Mouse (Mus musculus): ENCODE measurements around the gene Stard13. TPM values are rescaled to one million over a fixed set of nuclear protein-coding genes. Genes with fewer than 3 reads are reported as not detected.

Stard13 gene
- total RNA-seq, 1 experiment, result 6.8 TPM

DNA sequence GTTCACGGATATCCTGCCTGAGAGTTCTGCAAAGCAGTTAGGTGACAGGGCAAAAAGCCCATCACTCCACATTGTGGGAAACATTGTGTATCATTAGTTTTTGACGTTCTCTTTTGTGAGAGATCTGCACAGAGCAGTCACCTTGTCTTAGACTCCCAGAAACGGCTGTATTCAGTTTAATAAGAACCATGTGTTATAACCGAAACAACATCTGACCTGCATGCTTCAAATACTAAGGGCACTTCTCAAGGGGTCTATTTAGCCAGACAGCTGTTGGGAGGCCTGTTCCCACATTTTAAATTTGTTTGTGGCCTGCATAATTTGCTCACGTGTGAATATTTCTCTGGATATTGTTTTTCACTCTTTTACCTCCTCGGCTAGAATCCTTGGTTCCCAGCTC lies 162.7 kb downstream of the Stard13 start:
- Histone ChIP-seq H3K4me3 (ENCODE audit: insufficient read depth in 1 of 2, low read depth in 1 of 2, low read length in 2 of 2, poor library complexity in 1 of 2, severe bottlenecking in 1 of 2) (no peak overlapping the region), H3K4me1 (ENCODE audit: control insufficient read depth in 2 of 2, insufficient read depth in 2 of 2, low read length in 2 of 2, poor library complexity in 1 of 2) (no peaks in the 10 kb centered on the region), H3K27ac (ENCODE audit: insufficient read depth, low read depth, low read length, poor library complexity, severe bottlenecking) (no peak overlapping the region), H3K9ac (ENCODE audit: insufficient read depth, low read depth, low read length, poor library complexity, severe bottlenecking) (no peak overlapping the region), H3K9me3 (ENCODE audit: control insufficient read depth, insufficient read depth, low read depth, low read length) (no peaks in the 10 kb centered on the region), H3K36me3 (ENCODE audit: control insufficient read depth, insufficient read depth, low read length, poor library complexity, severe bottlenecking) (no peaks in the 10 kb centered on the region)
- in situ Hi-C loops (cut with MboI; ENCODE audit: low sequenced_read_pairs in 2 of 2, unreplicated experiment in 2 of 2), result no loop called here
- no peak for TF ChIP-seq HCFC1 (IDR thresholded peaks at IDR 0.05; ENCODE audit: borderline replicate concordance, insufficient read depth, low read length)
- TF ChIP-seq ZNF384 (IDR thresholded peaks at IDR 0.05; ENCODE audit: low read depth, low read length), result no peak
- TF ChIP-seq ZC3H11A (IDR thresholded peaks at IDR 0.05; ENCODE audit: borderline replicate concordance, low read depth, low read length), result no peak
- TF ChIP-seq MAFK (IDR thresholded peaks at IDR 0.05; ENCODE audit: insufficient read depth, low read depth, low read length), result no peak
- no peak for TF ChIP-seq CHD2 (IDR thresholded peaks at IDR 0.05; ENCODE audit: low read depth, low read length)
- no peak for DNase-seq (ENCODE audit: low read depth, low spot score)

DNA sequence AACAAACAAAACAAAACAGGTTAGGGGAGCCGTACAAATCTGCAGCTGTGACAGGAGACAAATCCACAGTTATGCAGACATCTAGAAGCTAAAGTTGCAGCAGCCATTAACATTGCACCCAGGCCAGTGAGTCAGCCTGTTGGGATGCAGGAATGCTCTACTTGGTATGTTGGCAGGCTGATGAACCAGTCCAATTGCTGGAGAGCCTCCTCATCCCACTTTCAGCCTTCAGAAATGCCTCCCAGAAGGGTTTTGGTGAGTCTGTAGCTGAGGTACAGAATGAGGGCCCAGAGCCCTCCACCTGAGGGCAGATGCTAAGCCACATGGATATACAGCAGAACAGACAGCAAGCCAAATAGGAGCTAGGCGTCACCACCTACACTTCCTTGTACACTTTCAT lies 164.1 kb downstream of the Stard13 start:
- Histone ChIP-seq H3K36me3 (ENCODE audit: control insufficient read depth, insufficient read depth, low read length, poor library complexity, severe bottlenecking) (no peaks in the 10 kb centered on the region), H3K9ac (ENCODE audit: insufficient read depth, low read depth, low read length, poor library complexity, severe bottlenecking) (no peak overlapping the region), H3K27ac (ENCODE audit: insufficient read depth, low read depth, low read length, poor library complexity, severe bottlenecking) (no peak overlapping the region), H3K9me3 (ENCODE audit: control insufficient read depth, insufficient read depth, low read depth, low read length) (no peaks in the 10 kb centered on the region), H3K4me1 (ENCODE audit: control insufficient read depth in 2 of 2, insufficient read depth in 2 of 2, low read length in 2 of 2, poor library complexity in 1 of 2) (no peaks in the 10 kb centered on the region), H3K4me3 (ENCODE audit: insufficient read depth in 1 of 2, low read depth in 1 of 2, low read length in 2 of 2, poor library complexity in 1 of 2, severe bottlenecking in 1 of 2) (no peak overlapping the region)
- in situ Hi-C loops (cut with MboI; ENCODE audit: low sequenced_read_pairs in 2 of 2, unreplicated experiment in 2 of 2), result no loop called here
- no peak for DNase-seq (ENCODE audit: low read depth, low spot score)
- no peak for TF ChIP-seq CHD2 (IDR thresholded peaks at IDR 0.05; ENCODE audit: low read depth, low read length)
- no peak for TF ChIP-seq HCFC1 (IDR thresholded peaks at IDR 0.05; ENCODE audit: borderline replicate concordance, insufficient read depth, low read length)
- TF ChIP-seq MAFK (IDR thresholded peaks at IDR 0.05; ENCODE audit: insufficient read depth, low read depth, low read length), result no peak
- TF ChIP-seq ZNF384 (IDR thresholded peaks at IDR 0.05; ENCODE audit: low read depth, low read length), result no peak
- TF ChIP-seq ZC3H11A (IDR thresholded peaks at IDR 0.05; ENCODE audit: borderline replicate concordance, low read depth, low read length), result no peak

DNA sequence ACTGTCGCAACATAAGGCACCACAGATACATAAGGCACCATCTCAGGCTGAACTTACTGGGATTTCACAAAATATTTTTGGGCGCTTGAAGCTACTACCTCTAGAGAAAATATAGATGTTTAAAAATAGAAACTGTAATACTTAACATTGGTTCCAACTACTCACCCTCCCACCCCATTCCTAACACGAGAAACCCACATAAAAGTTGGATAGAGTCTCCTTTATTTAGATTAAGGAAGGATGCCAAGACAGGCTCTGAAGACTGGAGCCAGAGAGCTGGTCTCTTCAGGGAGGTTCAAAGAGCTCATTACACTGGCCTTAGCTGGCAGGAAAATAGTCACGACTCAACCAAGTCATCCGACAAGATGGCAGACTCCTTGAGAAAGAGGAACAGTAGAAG lies 167.6 kb downstream of the Stard13 start:
- Histone ChIP-seq H3K27ac (ENCODE audit: insufficient read depth, low read depth, low read length, poor library complexity, severe bottlenecking) (no peak overlapping the region), H3K9me3 (ENCODE audit: control insufficient read depth, insufficient read depth, low read depth, low read length) (no peaks in the 10 kb centered on the region)
- in situ Hi-C loops (cut with MboI; ENCODE audit: low sequenced_read_pairs in 2 of 2, unreplicated experiment in 2 of 2), result no loop called here

DNA sequence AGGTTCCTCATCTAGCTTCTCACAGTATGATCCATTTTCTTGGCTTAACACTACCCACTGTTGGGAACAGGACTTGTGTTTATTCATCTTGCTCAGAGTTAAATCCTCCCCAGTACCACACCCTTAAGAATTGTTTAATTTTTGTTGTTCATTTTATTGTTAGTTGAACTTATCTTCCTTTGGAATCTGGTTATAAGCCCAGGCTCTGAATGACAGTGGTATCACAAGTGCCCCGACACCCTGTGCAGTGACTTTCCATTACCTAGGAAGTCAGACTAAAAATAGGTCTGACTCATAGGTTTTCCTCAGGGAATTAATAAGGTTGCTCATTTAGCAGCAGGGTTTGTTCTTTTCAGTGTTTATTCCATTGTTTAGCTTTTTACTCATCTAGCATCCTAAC lies 168.4 kb downstream of the Stard13 start:
- no peaks in the 10 kb centered on the region for H3K36me3 ChIP-seq (ENCODE audit: control insufficient read depth, insufficient read depth, low read length, poor library complexity, severe bottlenecking)
- no peak overlapping the region for H3K4me3 ChIP-seq (ENCODE audit: insufficient read depth in 1 of 2, low read depth in 1 of 2, low read length in 2 of 2, poor library complexity in 1 of 2, severe bottlenecking in 1 of 2)
- H3K9me3 ChIP-seq (ENCODE audit: control insufficient read depth, insufficient read depth, low read depth, low read length), result no peaks in the 10 kb centered on the region
- no peak overlapping the region for H3K9ac ChIP-seq (ENCODE audit: insufficient read depth, low read depth, low read length, poor library complexity, severe bottlenecking)
- H3K4me1 ChIP-seq (ENCODE audit: control insufficient read depth in 2 of 2, insufficient read depth in 2 of 2, low read length in 2 of 2, poor library complexity in 1 of 2), result no peaks in the 10 kb centered on the region
- H3K27ac ChIP-seq (ENCODE audit: insufficient read depth, low read depth, low read length, poor library complexity, severe bottlenecking), result no peak overlapping the region
- no peak for DNase-seq (ENCODE audit: low read depth, low spot score)
- in situ Hi-C loops (cut with MboI; ENCODE audit: low sequenced_read_pairs in 2 of 2, unreplicated experiment in 2 of 2), result no loop called here
- TF ChIP-seq HCFC1 (IDR thresholded peaks at IDR 0.05; ENCODE audit: borderline replicate concordance, insufficient read depth, low read length) (no peak), ZNF384 (IDR thresholded peaks at IDR 0.05; ENCODE audit: low read depth, low read length) (no peak), MAFK (IDR thresholded peaks at IDR 0.05; ENCODE audit: insufficient read depth, low read depth, low read length) (no peak), CHD2 (IDR thresholded peaks at IDR 0.05; ENCODE audit: low read depth, low read length) (no peak), ZC3H11A (IDR thresholded peaks at IDR 0.05; ENCODE audit: borderline replicate concordance, low read depth, low read length) (no peak)

More for the DNA sequence above, 167.6 kb downstream of the Stard13 start:
- TF ChIP-seq ZC3H11A (IDR thresholded peaks at IDR 0.05; ENCODE audit: borderline replicate concordance, low read depth, low read length) (no peak), MAFK (IDR thresholded peaks at IDR 0.05; ENCODE audit: insufficient read depth, low read depth, low read length) (no peak), CHD2 (IDR thresholded peaks at IDR 0.05; ENCODE audit: low read depth, low read length) (no peak), HCFC1 (IDR thresholded peaks at IDR 0.05; ENCODE audit: borderline replicate concordance, insufficient read depth, low read length) (no peak), ZNF384 (IDR thresholded peaks at IDR 0.05; ENCODE audit: low read depth, low read length) (no peak)
- Histone ChIP-seq H3K36me3 (ENCODE audit: control insufficient read depth, insufficient read depth, low read length, poor library complexity, severe bottlenecking) (no peaks in the 10 kb centered on the region), H3K4me3 (ENCODE audit: insufficient read depth in 1 of 2, low read depth in 1 of 2, low read length in 2 of 2, poor library complexity in 1 of 2, severe bottlenecking in 1 of 2) (no peak overlapping the region), H3K9ac (ENCODE audit: insufficient read depth, low read depth, low read length, poor library complexity, severe bottlenecking) (no peak overlapping the region), H3K4me1 (ENCODE audit: control insufficient read depth in 2 of 2, insufficient read depth in 2 of 2, low read length in 2 of 2, poor library complexity in 1 of 2) (no peaks in the 10 kb centered on the region)
- DNase-seq (ENCODE audit: low read depth, low spot score), result no peak

DNA sequence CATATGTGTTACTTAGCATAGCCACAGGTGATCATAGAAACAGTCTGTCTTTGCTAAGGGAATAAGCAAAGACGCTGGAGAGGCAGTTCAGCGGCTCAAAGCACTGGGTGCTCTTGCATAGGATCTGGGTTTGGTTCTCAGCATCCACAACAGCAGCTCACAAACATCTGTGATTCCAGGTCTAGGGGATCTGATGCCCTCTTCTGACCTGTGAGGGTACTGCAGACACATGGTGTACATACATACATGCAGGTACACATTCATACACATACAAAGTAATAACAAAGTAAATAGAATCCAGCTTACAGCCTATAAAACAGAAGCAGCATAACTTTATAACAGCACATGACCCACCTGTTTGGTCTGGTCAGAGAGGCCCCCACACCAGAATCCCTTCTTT lies 171.7 kb downstream of the Stard13 start:
- no peak for DNase-seq (ENCODE audit: low read depth, low spot score)
- H3K36me3 ChIP-seq (ENCODE audit: control insufficient read depth, insufficient read depth, low read length, poor library complexity, severe bottlenecking), result no peaks in the 10 kb centered on the region
- in situ Hi-C loops (cut with MboI; ENCODE audit: low sequenced_read_pairs in 2 of 2, unreplicated experiment in 2 of 2), result no loop called here
- H3K9ac ChIP-seq (ENCODE audit: insufficient read depth, low read depth, low read length, poor library complexity, severe bottlenecking), result no peak overlapping the region
- no peak for TF ChIP-seq CHD2 (IDR thresholded peaks at IDR 0.05; ENCODE audit: low read depth, low read length)
- TF ChIP-seq MAFK (IDR thresholded peaks at IDR 0.05; ENCODE audit: insufficient read depth, low read depth, low read length), result no peak
- TF ChIP-seq ZNF384 (IDR thresholded peaks at IDR 0.05; ENCODE audit: low read depth, low read length), result no peak
- no peak for TF ChIP-seq HCFC1 (IDR thresholded peaks at IDR 0.05; ENCODE audit: borderline replicate concordance, insufficient read depth, low read length)
- no peak for TF ChIP-seq ZC3H11A (IDR thresholded peaks at IDR 0.05; ENCODE audit: borderline replicate concordance, low read depth, low read length)
- H3K4me1 ChIP-seq (ENCODE audit: control insufficient read depth in 2 of 2, insufficient read depth in 2 of 2, low read length in 2 of 2, poor library complexity in 1 of 2), result peaks cover 0 to 1% of the 10 kb centered on the region in 2 experiments; a peak in 1 of 4 replicates
- H3K4me3 ChIP-seq (ENCODE audit: insufficient read depth in 1 of 2, low read depth in 1 of 2, low read length in 2 of 2, poor library complexity in 1 of 2, severe bottlenecking in 1 of 2), result no peak overlapping the region
- no peaks in the 10 kb centered on the region for H3K9me3 ChIP-seq (ENCODE audit: control insufficient read depth, insufficient read depth, low read depth, low read length)
- no peak overlapping the region for H3K27ac ChIP-seq (ENCODE audit: insufficient read depth, low read depth, low read length, poor library complexity, severe bottlenecking)

Data from ES-E14 (cell line).